Mouse (Mus musculus): Measurements from ENCODE around the gene Alx3. TPM values are rescaled to one million over a fixed set of nuclear protein-coding genes. Genes with fewer than 3 reads are reported as not detected.

Alx3 gene
- polyA plus RNA-seq, 2 experiments from 2014 or later = not detected

GRCm38 (mm10) chr3:107582875-107583767 is 11.7 kb upstream of the Alx3 start:
- no peak for ATAC-seq

- ATAC-seq = no peak
Measured at GRCm38 (mm10) chr3:107583893-107584292, 10.9 kb upstream of the Alx3 start.

- no peak for ATAC-seq
Measured at GRCm38 (mm10) chr3:107586504-107586903, 8.3 kb upstream of the Alx3 start.

GRCm38 (mm10) chr3:107591612-107592011 is 3.2 kb upstream of the Alx3 start:
- ATAC-seq = no peak

GRCm38 (mm10) chr3:107593632-107594031 is 1.2 kb upstream of the Alx3 start:
- no peak for ATAC-seq

- ATAC-seq = no peak
Measured at GRCm38 (mm10) chr3:107595264-107595937, 570 bp downstream of the Alx3 start.

GRCm38 (mm10) chr3:107595938-107596461 is 1.2 kb downstream of the Alx3 start:
- no peak for ATAC-seq

GRCm38 (mm10) chr3:107596559-107596958 is 1.7 kb downstream of the Alx3 start:
- no peak for ATAC-seq

GRCm38 (mm10) chr3:107597134-107597533 is 2.3 kb downstream of the Alx3 start:
- ATAC-seq = no peak

GRCm38 (mm10) chr3:107597586-107598389 is 3.0 kb downstream of the Alx3 start:
- no peak for ATAC-seq

GRCm38 (mm10) chr3:107600127-107600526 is 5.3 kb downstream of the Alx3 start:
- no peak for ATAC-seq

- no peak for ATAC-seq
Measured at GRCm38 (mm10) chr3:107605304-107605703, 10.5 kb downstream of the Alx3 start.

GRCm38 (mm10) chr3:107607221-107607620 is 12.4 kb downstream of the Alx3 start:
- ATAC-seq = no peak

GRCm38 (mm10) chr3:107608808-107609207 is 14.0 kb downstream of the Alx3 start:
- ATAC-seq = no peak

- ATAC-seq = no peak
Measured at GRCm38 (mm10) chr3:107609376-107609775, 14.5 kb downstream of the Alx3 start.

- no peak for ATAC-seq
Measured at GRCm38 (mm10) chr3:107611394-107611793, 16.6 kb downstream of the Alx3 start.

GRCm38 (mm10) chr3:107612902-107613525 is 18.2 kb downstream of the Alx3 start:
- no peak for ATAC-seq

GRCm38 (mm10) chr3:107617800-107618199 is 23.0 kb downstream of the Alx3 start:
- ATAC-seq = no peak

GRCm38 (mm10) chr3:107619911-107620310 is 25.1 kb downstream of the Alx3 start:
- ATAC-seq = no peak

- ATAC-seq = no peak
Measured at GRCm38 (mm10) chr3:107621286-107622075, 26.6 kb downstream of the Alx3 start.

GRCm38 (mm10) chr3:107622537-107622936 is 27.7 kb downstream of the Alx3 start:
- ATAC-seq = no peak

All from activated CD4-positive, CD25-positive, alpha-beta regulatory T cell, adult 4 months (primary cell).